Mouse (Mus musculus) heart, postnatal 36 days (tissue): ENCODE results near the gene Lpcat3. TPM values are rescaled to one million over a fixed set of nuclear protein-coding genes. Genes with fewer than 3 reads are reported as not detected.
"Not testable (repeated sequence)": the region's sequence is repeated elsewhere in the genome, so short reads cannot be mapped to it uniquely, and the experiment has no call there.

Experiments
- DNase-seq, 2 experiments: peaks; one replicate each; pipeline ENCODE4 v3.0.0; 2021 to 2022
- intact Hi-C: fragments of 180-260 bp; cut with DNase I; formaldehyde crosslinking; loops from one replicate; pipeline ENCODE4 v1.15.1; 2025
- total RNA-seq, 2 experiments: library from RNA; stranded (reverse); gene quantifications; 2 replicates each; pipeline ENCODE4 v1.2.3; 2021

Gene Lpcat3
- total RNA-seq, 2 experiments from 2014 or later = 51.6 TPM

DNA sequence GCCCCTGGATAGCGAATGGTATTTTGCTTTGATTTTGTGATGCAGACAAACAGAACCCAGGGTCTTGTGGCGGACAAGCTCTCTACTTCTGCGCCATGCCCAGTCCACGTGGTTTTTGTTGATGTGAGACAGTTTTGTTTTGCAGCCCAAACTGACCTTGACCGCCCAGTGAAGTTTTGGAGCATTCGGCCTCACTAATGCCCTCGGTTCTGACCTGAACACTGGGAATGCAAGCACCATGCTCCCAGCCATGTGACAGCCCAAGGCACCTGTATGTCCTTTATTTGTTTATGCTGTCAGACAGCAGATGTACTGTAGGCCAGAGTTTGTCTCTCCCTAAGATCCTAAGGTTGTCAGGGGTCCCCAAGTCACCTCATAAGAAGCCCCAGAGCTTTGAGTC lies 11.8 kb downstream of the Lpcat3 start:
- DNase-seq = no peak
- intact Hi-C loops = no loop called here

- intact Hi-C loops = no loop called here
- DNase-seq = no peak
Measured at GRCm38 (mm10) chr6:124676171-124676570, 13.3 kb downstream of the Lpcat3 start.

GRCm38 (mm10) chr6:124678769-124679168 lies 15.9 kb downstream of the Lpcat3 start:
- DNase-seq = no peak
- intact Hi-C loops = no loop called here

DNA sequence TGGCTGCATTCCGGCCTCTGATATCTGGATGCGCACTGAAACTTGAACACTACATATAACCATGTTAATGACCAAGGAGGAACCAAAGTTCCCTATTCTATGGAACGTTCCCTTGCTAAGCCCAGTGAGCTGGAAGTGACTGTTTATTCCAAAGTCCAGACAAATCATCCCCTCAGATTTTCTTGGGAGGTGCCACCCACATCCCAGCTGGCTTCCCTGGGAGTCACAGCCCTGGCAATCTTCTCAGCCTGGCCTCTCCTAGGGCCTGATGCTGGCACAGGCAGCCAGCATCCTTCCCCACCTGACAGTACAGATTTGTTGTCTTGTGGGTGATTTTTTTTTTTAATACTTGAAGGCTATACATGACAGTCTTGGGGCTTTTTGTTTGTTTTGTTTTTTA lies 16.7 kb downstream of the Lpcat3 start:
- no peak for DNase-seq
- intact Hi-C loops = no loop called here

DNA sequence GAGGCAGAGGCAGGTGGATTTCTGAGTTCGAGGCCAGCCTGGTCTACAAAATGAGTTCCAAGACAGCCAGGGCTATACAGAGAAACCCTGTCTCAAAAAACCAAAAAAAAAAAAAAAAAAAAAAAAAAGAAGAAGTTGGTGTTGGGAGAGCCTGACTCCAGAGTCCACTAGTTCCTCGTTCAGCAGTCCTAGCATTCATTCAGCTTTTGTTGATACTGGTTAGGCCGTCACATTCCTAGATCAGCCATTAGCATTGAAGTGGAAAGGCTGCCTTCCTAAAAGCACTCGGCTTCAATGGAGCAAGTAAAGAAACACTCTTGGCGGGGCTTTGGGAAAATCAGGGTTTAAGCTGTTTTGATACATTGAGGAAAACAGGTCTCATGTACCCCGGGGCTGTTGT lies 19.5 kb downstream of the Lpcat3 start:
- DNase-seq, intact Hi-C loops: not testable (repeated sequence)

GRCm38 (mm10) chr6:124683591-124684417 lies 21.0 kb downstream of the Lpcat3 start:
- intact Hi-C loops = no loop called here
- peak in 1 of 2 experiments; percentile 24 for DNase-seq

- intact Hi-C loops = no loop called here
- DNase-seq = no peak
Measured at GRCm38 (mm10) chr6:124685606-124686386, 23.0 kb downstream of the Lpcat3 start.

GRCm38 (mm10) chr6:124686644-124687043 lies 23.8 kb downstream of the Lpcat3 start:
- DNase-seq, intact Hi-C loops: not testable (repeated sequence)

GRCm38 (mm10) chr6:124688151-124688758 lies 25.4 kb downstream of the Lpcat3 start:
- intact Hi-C loops = no loop called here
- no peak for DNase-seq

- intact Hi-C loops = no loop called here
- no peak for DNase-seq
Measured at GRCm38 (mm10) chr6:124689011-124689410, 26.2 kb downstream of the Lpcat3 start.

GRCm38 (mm10) chr6:124690517-124690916 lies 27.7 kb downstream of the Lpcat3 start:
- intact Hi-C loops = no loop called here
- no peak for DNase-seq

- intact Hi-C loops = no loop called here
Measured at GRCm38 (mm10) chr6:124693243-124693981, 30.6 kb downstream of the Lpcat3 start.

GRCm38 (mm10) chr6:124694166-124694955 lies 31.5 kb downstream of the Lpcat3 start:
- peak; percentile 69 to 72 for DNase-seq
- intact Hi-C loops = no loop called here

More at GRCm38 (mm10) chr6:124693243-124693981, 30.6 kb downstream of the Lpcat3 start:
- no peak for DNase-seq

GRCm38 (mm10) chr6:124696441-124697150 lies 33.8 kb downstream of the Lpcat3 start:
- intact Hi-C loops = no loop called here
- DNase-seq = no peak

GRCm38 (mm10) chr6:124698751-124699150 lies 35.9 kb downstream of the Lpcat3 start:
- no peak for DNase-seq
- intact Hi-C loops = no loop called here

GRCm38 (mm10) chr6:124699366-124699765 lies 36.5 kb downstream of the Lpcat3 start:
- DNase-seq = no peak
- intact Hi-C loops = no loop called here

DNA sequence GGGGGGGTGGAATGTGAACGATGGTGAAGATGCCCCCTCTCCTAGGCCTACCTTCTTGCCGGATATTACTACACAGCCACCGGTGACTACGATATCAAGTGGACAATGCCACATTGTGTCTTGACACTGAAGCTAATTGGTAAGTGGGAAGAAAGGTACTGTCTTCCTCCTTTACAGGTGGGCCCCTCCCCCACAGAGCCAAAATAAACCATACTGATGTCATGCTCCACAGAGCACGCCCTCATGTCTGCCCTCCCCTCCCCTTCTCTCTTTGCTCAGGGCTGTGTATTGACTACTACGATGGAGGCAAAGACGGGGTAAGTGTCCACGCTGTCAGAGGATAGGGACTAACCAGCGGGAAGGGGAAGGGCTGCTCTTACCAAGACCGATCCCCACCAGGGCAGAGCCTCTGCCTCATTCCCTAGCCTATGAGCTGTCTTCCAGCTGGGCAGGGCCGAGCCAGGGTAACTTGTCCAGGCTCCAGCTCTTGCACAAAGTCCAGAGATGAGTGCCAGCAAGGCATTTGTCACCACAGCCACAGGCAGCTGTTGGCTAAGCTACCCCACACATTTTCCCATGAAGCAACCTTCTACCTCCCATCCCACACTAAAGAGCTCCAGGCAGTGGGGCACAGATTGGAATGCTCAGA lies 37.3 kb downstream of the Lpcat3 start:
- intact Hi-C loops = loop anchor here (5.0 kb wide), 2 partner anchors 37 to 107 kb away; partner anchors contain the start of genes Ptpn6 and Spsb2
- peak; percentile 69 to 77 for DNase-seq

DNA sequence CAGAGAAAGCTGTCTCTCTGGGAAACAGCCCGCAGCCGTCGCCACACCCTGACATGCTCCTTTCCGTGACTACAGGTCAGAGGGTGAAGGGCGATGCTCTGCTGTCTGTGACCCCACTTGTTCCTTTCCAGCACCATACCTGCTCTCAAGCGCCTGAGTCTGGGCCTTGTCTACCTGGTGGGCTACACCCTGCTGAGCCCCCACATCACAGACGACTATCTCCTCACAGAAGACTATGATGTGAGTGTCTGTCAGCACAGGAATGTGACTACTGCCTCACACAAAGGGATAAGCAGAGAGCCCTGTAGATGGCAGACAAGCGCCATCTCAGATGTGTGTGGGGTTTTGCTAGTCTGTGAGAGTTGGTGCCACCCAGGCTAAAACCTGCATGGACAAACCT lies 38.5 kb downstream of the Lpcat3 start:
- intact Hi-C loops = loop anchor here (5.0 kb wide), 2 partner anchors 36 to 106 kb away; partner anchors contain the start of genes Ptpn6 and Spsb2
- no peak for DNase-seq
